Mouse (Mus musculus) cerebellum, adult 2 months (tissue): ENCODE data around the gene Ift80.

Source experiments
- CTCF ChIP-seq: fragments of 200-500 bp; IDR thresholded peaks from 2 replicates; pipeline ENCODE4 v1.5.1; 2011; ENCODE audit warnings: low read depth, mild to moderate bottlenecking, control low read depth, low read length, moderate library complexity, borderline replicate concordance; ENCODE audit not compliant: insufficient read depth
- POLR2A ChIP-seq: fragments of 200-500 bp; IDR thresholded peaks from 2 replicates; pipeline ENCODE4 v1.6.1; 2011; ENCODE audit warnings: low read length, control low read depth, borderline replicate concordance; ENCODE audit not compliant: insufficient read depth

DNA sequence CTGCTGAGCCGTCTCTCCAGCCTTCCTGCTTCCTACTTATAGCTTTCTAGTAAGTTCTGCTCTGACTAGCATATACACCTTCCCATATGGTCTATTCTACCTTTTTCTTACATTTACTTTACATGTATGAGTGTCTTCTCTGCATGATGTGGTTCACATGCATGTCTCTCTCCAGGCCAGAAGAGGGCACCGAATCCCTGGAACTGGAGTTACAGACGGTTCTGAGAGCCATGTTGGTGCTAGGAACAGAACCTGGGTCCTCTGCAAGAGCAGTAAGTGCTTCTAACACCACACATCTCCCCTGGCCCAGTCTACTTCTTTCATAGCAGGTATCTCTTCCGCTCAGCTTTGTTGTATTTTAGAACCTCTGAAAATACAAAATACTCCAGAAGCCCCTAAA is 1.6 kb downstream of the Ift80 start:
- TF ChIP-seq CTCF, result no peak
- TF ChIP-seq POLR2A, result no peak
